Mouse (Mus musculus): ENCODE results near the gene Srgn.

DNA sequence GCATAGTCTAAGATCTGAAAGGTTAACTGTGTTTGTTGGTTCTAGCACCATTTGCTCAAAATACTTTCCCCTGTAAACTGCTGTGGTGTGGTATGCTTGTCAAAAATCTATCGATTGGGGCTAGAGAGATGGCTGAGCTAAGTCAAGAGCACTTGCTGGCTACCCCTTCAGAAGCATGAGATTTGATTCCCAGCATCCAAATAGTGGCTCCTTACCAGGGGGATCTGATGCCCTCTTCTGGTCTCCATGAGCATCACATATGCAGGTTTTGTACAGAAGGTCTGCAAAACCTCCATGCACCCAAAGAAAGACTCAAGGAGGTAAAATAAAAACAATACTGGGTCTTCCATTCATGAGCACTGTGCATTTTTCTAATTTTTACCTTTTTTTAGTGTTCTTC, 39.0 kb downstream of the Srgn start:
- TF ChIP-seq EP300 (IDR thresholded peaks at IDR 0.05; ENCODE audit: insufficient read depth, low read depth, low read length) (no peak), POLR2A (IDR thresholded peaks at IDR 0.05; ENCODE audit: insufficient read depth, low read depth, low read length) (no peak)
